19 mouse cellular contexts compared by ENCODE assay signal in genomic region chr10:77479972-77480371, GRCm38 (mm10). TPM values are rescaled to one million over a fixed set of nuclear protein-coding genes. Genes with fewer than 3 reads are reported as not detected.
DNase-seq lines count a peak whose midpoint lies in the region; ATAC-seq and TF ChIP-seq lines count a peak whose summit lies in the region.
"Had no signal": no experiment of that assay in that cellular context is flagged by ENCODE, and none has a peak within 500 bp of the region (broad histone marks: within the 10 kb centered on the region; RNA-seq: fewer than 3 reads in every experiment).

No protein-coding gene starts in this region.

- intact Hi-C loops in heart, postnatal 36 days (cut with DNase I) = no loop called here

- no peak for TF ChIP-seq CTCF in liver, adult 2 months (IDR thresholded peaks at IDR 0.05; ENCODE audit: low read depth, low read length)

- no peak for TF ChIP-seq POLR2A in liver, adult 2 months (IDR thresholded peaks at IDR 0.05; ENCODE audit: extremely low read depth, insufficient read depth, low read length)

- no peaks in the 10 kb centered on the region for H3K27me3 ChIP-seq in heart, embryonic 10.5 days (ENCODE audit: insufficient read depth, poor library complexity, severe bottlenecking)
- H3K27me3 ChIP-seq in liver, adult 2 months (ENCODE audit: control insufficient read depth, insufficient read depth, low read length) = no peaks in the 10 kb centered on the region
- H3K27me3 ChIP-seq in liver, embryonic 15.5 days = no peaks in the 10 kb centered on the region
- H3K27me3 ChIP-seq: embryonic facial prominence, embryonic 12.5 days; forebrain, embryonic 13.5 days; hindbrain, embryonic 12.5 days had no signal

- H3K4me3 ChIP-seq in heart, embryonic 10.5 days = no peak overlapping the region
- H3K4me3 ChIP-seq in liver, adult 2 months (ENCODE audit: insufficient read depth, low read depth, low read length) = no peak overlapping the region
- no peak overlapping the region for H3K4me3 ChIP-seq in liver, embryonic 15.5 days (replicated peaks)
- H3K4me3 ChIP-seq: embryonic facial prominence, embryonic 12.5 days; forebrain, embryonic 13.5 days; gastrocnemius, adult 2 months; hindbrain, embryonic 12.5 days had no signal

- peak; percentile 43; the same call in 1 of the 2 replicates for ATAC-seq in liver, embryonic 15.5 days (ENCODE audit: insufficient read depth)
- ATAC-seq: forebrain, embryonic 13.5 days; forebrain, postnatal 0 days; hindbrain, embryonic 16.5 days had no signal

- H3K4me1 ChIP-seq in heart, embryonic 10.5 days = peaks cover 38% of the 10 kb centered on the region
- peaks cover 9% of the 10 kb centered on the region; the same call in 1 of the 2 replicates for H3K4me1 ChIP-seq in liver, adult 2 months (ENCODE audit: control insufficient read depth, insufficient read depth, low read length)
- H3K4me1 ChIP-seq in liver, embryonic 15.5 days (replicated peaks) = peaks cover 11% of the 10 kb centered on the region
- H3K4me1 ChIP-seq: forebrain, embryonic 13.5 days; hindbrain, embryonic 12.5 days had no signal

- no peak for DNase-seq in heart, embryonic 10.5 days (ENCODE audit: low spot score)
- no peak for DNase-seq in heart, postnatal 36 days
- DNase-seq in liver, adult 2 months (ENCODE audit: extremely low read depth, low read depth, low spot score) = no peak
- DNase-seq in liver = no peak
- no peak for DNase-seq in lung, postnatal 14 days
- DNase-seq in left cerebral cortex, adult 18-20 months (ENCODE audit: low spot score in 2 of 2) = no peak
- DNase-seq: adrenal gland, postnatal 10 days; cerebellum, adult 11 months; cerebellum, adult 9-10 months; cerebellum, postnatal 25 days; forebrain, postnatal 0 days; gastrocnemius, adult 2 months; gastrocnemius, postnatal 25 days; heart, postnatal 4 days had no signal

- H3K9me3 ChIP-seq in heart, embryonic 10.5 days = no peaks in the 10 kb centered on the region
- H3K9me3 ChIP-seq in liver, embryonic 15.5 days (replicated peaks) = no peaks in the 10 kb centered on the region
- H3K9me3 ChIP-seq: embryonic facial prominence, embryonic 12.5 days; forebrain, embryonic 13.5 days; hindbrain, embryonic 12.5 days had no signal

- no peaks in the 10 kb centered on the region for H3K36me3 ChIP-seq in heart, embryonic 10.5 days
- H3K36me3 ChIP-seq in liver, adult 2 months (ENCODE audit: control insufficient read depth, insufficient read depth, low read length) = no peaks in the 10 kb centered on the region
- H3K36me3 ChIP-seq in liver, embryonic 15.5 days (replicated peaks) = no peaks in the 10 kb centered on the region
- H3K36me3 ChIP-seq: embryonic facial prominence, embryonic 12.5 days; hindbrain, embryonic 12.5 days had no signal

- no peak overlapping the region for H3K4me2 ChIP-seq in liver, embryonic 15.5 days
- H3K4me2 ChIP-seq: embryonic facial prominence, embryonic 12.5 days; forebrain, embryonic 13.5 days; hindbrain, embryonic 12.5 days had no signal

- H3K27ac ChIP-seq in heart, embryonic 10.5 days = peak overlapping the region; percentile 76
- peak overlapping the region; percentile 61 for H3K27ac ChIP-seq in liver, adult 2 months (replicated peaks; ENCODE audit: insufficient read depth, low read depth, low read length)
- no peak overlapping the region for H3K27ac ChIP-seq in liver, embryonic 15.5 days (replicated peaks)
- H3K27ac ChIP-seq: embryonic facial prominence, embryonic 12.5 days; forebrain, embryonic 13.5 days; gastrocnemius, adult 2 months; hindbrain, embryonic 12.5 days had no signal

- H3K9ac ChIP-seq in liver, adult 2 months (ENCODE audit: low read depth, low read length) = no peak overlapping the region
- no peak overlapping the region for H3K9ac ChIP-seq in liver, embryonic 15.5 days
- H3K9ac ChIP-seq: embryonic facial prominence, embryonic 12.5 days; forebrain, embryonic 13.5 days; forebrain, postnatal 0 days; hindbrain, embryonic 12.5 days had no signal

- WGBS in heart, embryonic 10.5 days = 45% methylated on average over 1 of the region's 1 CpGs
- 67% methylated on average over 1 of the region's 1 CpGs for WGBS in liver, adult 2 months
- WGBS in liver, embryonic 15.5 days (ENCODE audit: insufficient replicate concordance) = 55% methylated on average over 1 of the region's 1 CpGs

- no peaks in the 10 kb centered on the region for H3K79me2 ChIP-seq in liver, adult 2 months (ENCODE audit: control insufficient read depth, insufficient read depth, low read length)

RNA-seq across cellular contexts. Expression of gene Fam207a, which starts 35.6 kb away (rescaled TPM):
- 30.7 and 45.6 TPM in 2 replicates for polyA plus RNA-seq in heart, embryonic 10.5 days (2016; fragmentation: Nextera tagmentation; extraction: Ambion mirVana)
- 10 to 100 TPM in 1 of 2 experiments, 1 to 10 TPM in 1; 9.8 to 10.5 TPM for total RNA-seq in heart, postnatal 36 days (2021)
- 12.7 and 15.5 TPM in 2 replicates for total RNA-seq in liver, adult 2 months (2014; rRNA removed)
- 24.3 and 27.3 TPM in 2 replicates for polyA plus RNA-seq in liver, adult 2 months (2012; rRNA removed)
- polyA plus RNA-seq in liver, embryonic 15.5 days (2015; fragmentation: Nextera tagmentation; extraction: Ambion mirVana) = 14.9 and 16.0 TPM in 2 replicates
- total RNA-seq in left cerebral cortex, adult 18-20 months (2021) = 10 to 100 TPM; 34.7 to 35.8 TPM

RNA-seq across cellular contexts. Expression of gene Itgb2, which starts 50.1 kb away (rescaled TPM):
- 2.4 and 3.6 TPM in 2 replicates for polyA plus RNA-seq in heart, embryonic 10.5 days (2016; fragmentation: Nextera tagmentation; extraction: Ambion mirVana)
- 1 to 10 TPM; 7.1 to 9.2 TPM for total RNA-seq in heart, postnatal 36 days (2021)
- 4.8 and 5.6 TPM in 2 replicates for total RNA-seq in liver, adult 2 months (2014; rRNA removed)
- polyA plus RNA-seq in liver, adult 2 months (2012; rRNA removed) = 4.2 and 5.6 TPM in 2 replicates
- 17.1 and 18.5 TPM in 2 replicates for polyA plus RNA-seq in liver, embryonic 15.5 days (2015; fragmentation: Nextera tagmentation; extraction: Ambion mirVana)
- 1 to 10 TPM; 3.6 to 3.8 TPM for total RNA-seq in left cerebral cortex, adult 18-20 months (2021)
